Mouse (Mus musculus) kidney, adult 2 months (tissue): ENCODE measurements around the gene Itpr3.

Experiments used
- CTCF ChIP-seq: fragments of 200-500 bp; conservative IDR thresholded peaks from 2 replicates; pipeline ENCODE4 v1.5.1; 2011; ENCODE audit warnings: low read depth, mild to moderate bottlenecking, control low read depth, low read length, moderate library complexity, mixed read lengths; ENCODE audit not compliant: insufficient read depth, insufficient read length
- POLR2A ChIP-seq: fragments of 200-500 bp; IDR thresholded peaks from one replicate; pipeline ENCODE4 v1.6.1; 2011; ENCODE audit warnings: low read depth, low read length, control low read depth

GRCm38 (mm10) chr17:27123103-27123502 lies 66.0 kb downstream of the Itpr3 start:
- TF ChIP-seq CTCF (no peak), POLR2A (no peak)
